ENCODE assay signal across 20 mouse cellular contexts in genomic region chr4:41065196-41065595, GRCm38 (mm10). TPM values are rescaled to one million over a fixed set of nuclear protein-coding genes. Genes with fewer than 3 reads are reported as not detected.
"Had no signal": no experiment of that assay in that cellular context is flagged by ENCODE, and none has a peak within 500 bp of the region (broad histone marks: within the 10 kb centered on the region; RNA-seq: fewer than 3 reads in every experiment).

No protein-coding gene starts in this region.

- H3K4me2 ChIP-seq: midbrain, embryonic 11.5 days; midbrain, embryonic 15.5 days; neural tube, embryonic 12.5 days had no signal

- H3K36me3 ChIP-seq: kidney, embryonic 15.5 days; limb, embryonic 12.5 days; midbrain, embryonic 15.5 days; neural tube, embryonic 12.5 days had no signal

- H3K4me1 ChIP-seq: midbrain, embryonic 15.5 days; neural tube, embryonic 12.5 days had no signal

- ATAC-seq: intestine, embryonic 16.5 days; midbrain, embryonic 15.5 days had no signal

- H3K9ac ChIP-seq: kidney, embryonic 15.5 days; limb, embryonic 12.5 days; liver, embryonic 14.5 days; midbrain, embryonic 15.5 days; neural tube, embryonic 12.5 days had no signal

- H3K27me3 ChIP-seq: kidney, embryonic 15.5 days; limb, embryonic 12.5 days; midbrain, embryonic 15.5 days; neural tube, embryonic 12.5 days had no signal

- H3K9me3 ChIP-seq: kidney, embryonic 15.5 days; limb, embryonic 12.5 days; megakaryocyte, embryonic 14.5 days; midbrain, embryonic 15.5 days; neural tube, embryonic 12.5 days had no signal

- H3K27ac ChIP-seq: limb, embryonic 12.5 days; liver, embryonic 14.5 days; midbrain, embryonic 15.5 days; neural tube, embryonic 12.5 days had no signal

- DNase-seq: kidney, adult 2 months; kidney, postnatal 14 days; lung, adult 2 months; lung, postnatal 14 days; thymus, postnatal 4 days had no signal

- H3K4me3 ChIP-seq: kidney, embryonic 15.5 days; limb, embryonic 12.5 days; megakaryocyte, embryonic 14.5 days; midbrain, embryonic 15.5 days; neural tube, embryonic 12.5 days had no signal

RNA-seq across cellular contexts. Expression of gene Aqp7, which starts 17.3 kb away (rescaled TPM):
- total RNA-seq: layer of hippocampus, adult 8-10 months; layer of hippocampus, postnatal 14 days; left cerebral cortex, adult 18-20 months; left cerebral cortex, postnatal 25 days; monocyte, adult 5-6 weeks; neutrophil, adult 5-6 weeks had no signal
- polyA plus RNA-seq: limb, embryonic 12.5 days; midbrain, embryonic 11.5 days; midbrain, embryonic 15.5 days; neural tube, embryonic 12.5 days had no signal

RNA-seq across cellular contexts. Expression of gene Aqp3, which starts 32.8 kb away (rescaled TPM):
- total RNA-seq: layer of hippocampus, adult 8-10 months; left cerebral cortex, adult 18-20 months; left cerebral cortex, postnatal 25 days; liver, adult 2 months had no signal
- polyA plus RNA-seq: liver, adult 2 months had no signal
